Mouse (Mus musculus) embryonic facial prominence, embryonic 13.5 days (tissue): ENCODE data around the gene Ralgps2. TPM values are rescaled to one million over a fixed set of nuclear protein-coding genes. Genes with fewer than 3 reads are reported as not detected.

Experiments used
- ATAC-seq: fragments of 200-750 bp; cut with Nextera tagmentation; 2 replicates; pipeline ENCODE4 v1.8.0; 2017; ENCODE audit warnings: low read depth; ENCODE audit not compliant: insufficient number of reproducible peaks, insufficient read depth, low FRiP score, low TSS enrichment
- H3K27ac ChIP-seq: fragments of 300-500 bp; sonication (generic); 2 replicates; pipeline ENCODE4 v1.5.1; 2015; ENCODE audit warnings: moderate library complexity, mild to moderate bottlenecking, inconsistent platforms
- H3K27me3 ChIP-seq: fragments of 300-500 bp; sonication (generic); 2 replicates; pipeline ENCODE4 v1.6.1; 2015; ENCODE audit warnings: mild to moderate bottlenecking, inconsistent platforms
- H3K36me3 ChIP-seq: fragments of 300-500 bp; sonication (generic); 2 replicates; pipeline ENCODE4 v1.6.1; 2015; ENCODE audit warnings: mild to moderate bottlenecking, inconsistent platforms
- H3K4me1 ChIP-seq: fragments of 300-500 bp; sonication (generic); 2 replicates; pipeline ENCODE4 v1.6.1; 2015; ENCODE audit warnings: inconsistent platforms
- H3K4me2 ChIP-seq: fragments of 300-500 bp; sonication (generic); 2 replicates; pipeline ENCODE4 v1.6.1; 2015; ENCODE audit warnings: moderate library complexity, mild to moderate bottlenecking, inconsistent platforms
- H3K4me3 ChIP-seq: fragments of 300-500 bp; sonication (generic); 2 replicates; pipeline ENCODE4 v1.5.1; 2015; ENCODE audit warnings: mild to moderate bottlenecking, inconsistent platforms
- H3K9ac ChIP-seq: fragments of 300-500 bp; sonication (generic); 2 replicates; pipeline ENCODE4 v1.6.1; 2015; ENCODE audit warnings: mild to moderate bottlenecking, inconsistent platforms
- H3K9me3 ChIP-seq: fragments of 300-500 bp; sonication (generic); 2 replicates; pipeline ENCODE4 v1.6.1; 2016; ENCODE audit warnings: inconsistent platforms
- WGBS: fragments of 180-500 bp; shearing (Covaris S2); methylation state at CpG from one replicate; pipeline ENCODE4 v1.1.7; 2015; ENCODE audit warnings: mixed read lengths; 5-methylcytosine and 5-hydroxymethylcytosine counted together
- polyA plus RNA-seq: library from polyadenylated mRNA; unstranded; fragments of >200 nt; fragmentation: Nextera tagmentation; extraction: Ambion mirVana; gene quantifications from 2 replicates; pipeline ENCODE4 v1.2.1, GENCODE M21; 2015

Gene Ralgps2
- polyA plus RNA-seq, 1 experiment from 2014 or later, result 92.8 TPM

DNA sequence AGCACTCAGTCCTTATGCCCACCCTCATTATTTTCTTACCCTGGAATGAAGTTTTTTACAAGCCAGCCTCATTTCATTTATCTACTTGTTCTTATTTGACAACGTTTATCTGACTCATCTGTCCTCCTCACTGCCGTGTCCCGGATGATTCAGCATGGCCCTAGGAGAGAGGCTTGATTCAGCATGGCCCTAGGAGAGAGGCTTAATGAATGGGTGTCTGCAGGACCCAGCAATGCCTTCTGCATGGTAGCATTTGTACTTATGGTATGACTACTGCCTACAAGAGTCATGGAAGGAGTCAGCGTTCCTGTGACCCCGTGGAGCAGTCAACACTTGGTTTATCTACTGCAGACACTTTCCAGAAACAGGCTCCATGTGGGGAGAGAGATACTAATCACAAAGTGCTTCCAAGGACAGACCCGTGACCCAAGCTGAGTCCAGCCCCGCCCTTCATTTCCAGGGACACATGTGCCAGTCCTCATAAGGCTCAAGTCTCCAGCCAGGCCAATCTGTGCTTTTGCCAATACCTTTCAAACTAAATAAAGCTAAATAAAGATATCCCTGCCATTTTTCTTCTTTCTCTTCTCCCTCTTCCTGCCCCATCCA is 31.9 kb upstream of the Ralgps2 start:
- 82% methylated on average over 7 of the region's 7 CpGs for WGBS
- no peak overlapping the region for H3K4me3 ChIP-seq
- H3K27ac ChIP-seq, result no peak overlapping the region
- no peak for ATAC-seq
- no peaks in the 10 kb centered on the region for H3K9me3 ChIP-seq
- no peak overlapping the region for H3K4me2 ChIP-seq
- H3K9ac ChIP-seq, result no peak overlapping the region
- no peaks in the 10 kb centered on the region for H3K36me3 ChIP-seq
- H3K4me1 ChIP-seq, result no peaks in the 10 kb centered on the region
- no peaks in the 10 kb centered on the region for H3K27me3 ChIP-seq

- ATAC-seq, result no peak
- no peaks in the 10 kb centered on the region for H3K9me3 ChIP-seq
- H3K27ac ChIP-seq, result no peak overlapping the region
- no peak overlapping the region for H3K4me3 ChIP-seq
- no peaks in the 10 kb centered on the region for H3K27me3 ChIP-seq
- no peak overlapping the region for H3K9ac ChIP-seq
- no peak overlapping the region for H3K4me2 ChIP-seq
- H3K36me3 ChIP-seq, result no peaks in the 10 kb centered on the region
- 31% methylated on average over 6 of the region's 6 CpGs for WGBS
- H3K4me1 ChIP-seq, result no peaks in the 10 kb centered on the region
Measured at GRCm38 (mm10) chr1:156970641-156971040, 31.2 kb upstream of the Ralgps2 start.

DNA sequence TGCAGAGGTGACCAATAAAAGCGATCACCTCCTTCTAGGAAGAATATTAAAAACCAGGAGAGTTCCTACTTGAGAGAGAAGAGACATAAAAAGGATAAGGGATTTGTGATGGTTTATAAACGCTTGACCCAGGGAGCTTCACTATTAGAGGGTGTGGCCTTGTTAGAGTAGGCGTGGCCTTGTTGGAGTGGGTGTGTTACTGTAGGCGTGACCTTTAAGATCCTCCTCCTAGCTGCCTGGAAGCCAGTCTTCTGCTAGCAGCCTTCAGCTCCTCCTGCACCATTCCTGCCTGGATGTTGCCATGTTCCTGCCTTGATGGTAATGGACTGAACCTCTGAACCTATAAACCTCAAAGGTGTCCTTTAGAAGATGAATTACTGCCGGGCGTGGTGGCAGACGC is 28.7 kb upstream of the Ralgps2 start:
- WGBS, result 80% methylated on average over 7 of the region's 7 CpGs

DNA sequence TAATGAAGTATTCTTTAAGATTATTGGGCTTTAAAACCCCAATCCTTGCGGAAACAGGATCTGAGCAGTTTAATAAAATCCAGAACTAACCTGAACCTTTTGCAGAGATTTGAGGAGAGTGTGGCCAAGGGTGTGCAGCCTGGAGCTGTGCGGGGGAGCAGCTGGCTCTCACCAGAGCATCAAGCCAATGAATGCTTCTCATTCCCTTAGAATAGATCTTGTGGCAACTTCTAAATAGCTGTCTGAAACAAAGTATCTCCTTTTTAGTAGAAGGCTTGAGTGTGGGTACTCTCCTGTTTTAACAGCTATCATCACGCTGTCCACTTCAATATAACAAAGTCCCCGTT is 25.1 kb upstream of the Ralgps2 start:
- no peaks in the 10 kb centered on the region for H3K36me3 ChIP-seq
- no peaks in the 10 kb centered on the region for H3K9me3 ChIP-seq
- WGBS, result 36% methylated on average over 4 of the region's 4 CpGs
- no peak overlapping the region for H3K27ac ChIP-seq
- H3K4me1 ChIP-seq, result peaks cover 17% of the 10 kb centered on the region
- no peak overlapping the region for H3K4me2 ChIP-seq
- H3K9ac ChIP-seq, result no peak overlapping the region
- ATAC-seq, result peak; percentile 52; the same call in 1 of the 2 replicates
- H3K4me3 ChIP-seq, result no peak overlapping the region
- no peaks in the 10 kb centered on the region for H3K27me3 ChIP-seq

More for the DNA sequence above, 28.7 kb upstream of the Ralgps2 start:
- H3K4me1 ChIP-seq, result peaks cover 17% of the 10 kb centered on the region
- no peak overlapping the region for H3K9ac ChIP-seq
- H3K36me3 ChIP-seq, result no peaks in the 10 kb centered on the region
- H3K4me3 ChIP-seq, result no peak overlapping the region
- no peak overlapping the region for H3K27ac ChIP-seq
- no peaks in the 10 kb centered on the region for H3K9me3 ChIP-seq
- no peak for ATAC-seq
- no peak overlapping the region for H3K4me2 ChIP-seq
- no peaks in the 10 kb centered on the region for H3K27me3 ChIP-seq

- no peaks in the 10 kb centered on the region for H3K9me3 ChIP-seq
- H3K27ac ChIP-seq, result no peak overlapping the region
- H3K4me2 ChIP-seq, result no peak overlapping the region
- H3K9ac ChIP-seq, result no peak overlapping the region
- H3K36me3 ChIP-seq, result no peaks in the 10 kb centered on the region
- no peak overlapping the region for H3K4me3 ChIP-seq
- no peaks in the 10 kb centered on the region for H3K27me3 ChIP-seq
- ATAC-seq, result no peak
- 21% methylated on average over 7 of the region's 7 CpGs for WGBS
- H3K4me1 ChIP-seq, result peaks cover 17% of the 10 kb centered on the region
Measured at GRCm38 (mm10) chr1:156963871-156964585, 24.6 kb upstream of the Ralgps2 start.

DNA sequence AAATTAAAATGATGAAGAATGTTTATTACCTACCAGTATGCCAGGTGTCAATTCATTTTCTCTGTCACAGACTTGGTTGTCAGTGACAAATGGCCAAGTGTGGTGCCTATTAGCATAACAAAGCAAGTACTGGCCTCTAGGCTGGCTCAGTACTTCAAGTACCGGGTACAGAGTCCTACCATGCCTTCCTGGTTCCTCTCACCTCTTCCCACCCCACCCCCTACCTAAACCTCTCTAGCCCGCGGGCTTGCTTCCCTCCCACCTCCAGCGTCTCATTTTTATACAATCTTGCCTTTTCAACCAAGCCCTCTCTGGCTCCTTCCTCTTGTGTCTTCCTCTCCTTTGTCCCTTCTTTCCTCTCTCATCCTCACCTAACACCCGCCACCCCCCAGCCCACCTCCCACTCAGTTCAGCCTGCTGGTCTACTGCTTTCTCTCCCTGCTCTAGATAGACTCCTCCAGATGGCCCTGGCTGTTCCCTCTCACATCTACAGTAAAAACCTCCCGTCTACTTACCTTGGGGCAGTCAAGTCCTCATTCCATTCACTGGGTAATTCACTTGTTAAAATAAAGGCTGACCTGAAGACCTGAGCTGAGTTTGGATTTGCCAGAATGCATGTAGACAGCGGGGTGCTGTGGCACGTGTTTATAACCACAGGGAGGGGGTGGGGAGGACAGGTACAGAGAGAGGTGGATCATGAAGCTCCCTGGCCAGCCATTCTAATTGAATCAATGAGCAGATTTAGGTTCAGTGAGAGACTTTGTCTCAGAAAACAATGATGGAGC is 22.2 kb upstream of the Ralgps2 start:
- H3K4me3 ChIP-seq, result no peak overlapping the region
- WGBS, result 53% methylated on average over 8 of the region's 8 CpGs
- H3K4me2 ChIP-seq, result no peak overlapping the region
- no peaks in the 10 kb centered on the region for H3K36me3 ChIP-seq
- no peaks in the 10 kb centered on the region for H3K9me3 ChIP-seq
- no peak for ATAC-seq
- no peaks in the 10 kb centered on the region for H3K27me3 ChIP-seq
- no peak overlapping the region for H3K27ac ChIP-seq
- no peak overlapping the region for H3K9ac ChIP-seq
- H3K4me1 ChIP-seq, result peaks cover 17% of the 10 kb centered on the region

GRCm38 (mm10) chr1:156959004-156959403 is 19.6 kb upstream of the Ralgps2 start:
- no peak for ATAC-seq
- H3K4me3 ChIP-seq, result no peak overlapping the region
- H3K9me3 ChIP-seq, result no peaks in the 10 kb centered on the region
- no peak overlapping the region for H3K27ac ChIP-seq
- peaks cover 14% of the 10 kb centered on the region for H3K4me1 ChIP-seq
- H3K27me3 ChIP-seq, result no peaks in the 10 kb centered on the region
- no peak overlapping the region for H3K9ac ChIP-seq
- 77% methylated on average over 5 of the region's 5 CpGs for WGBS
- H3K4me2 ChIP-seq, result no peak overlapping the region
- H3K36me3 ChIP-seq, result no peaks in the 10 kb centered on the region

- no peak overlapping the region for H3K27ac ChIP-seq
- H3K27me3 ChIP-seq, result no peaks in the 10 kb centered on the region
- H3K4me2 ChIP-seq, result no peak overlapping the region
- 84% methylated on average over 3 of the region's 3 CpGs for WGBS
- no peak for ATAC-seq
- 0 out of 2 replicates have a peak, but pooled peaks cover 8% of the 10 kb centered on the region for H3K4me1 ChIP-seq
- no peak overlapping the region for H3K4me3 ChIP-seq
- no peaks in the 10 kb centered on the region for H3K36me3 ChIP-seq
- no peaks in the 10 kb centered on the region for H3K9me3 ChIP-seq
- no peak overlapping the region for H3K9ac ChIP-seq
Measured at GRCm38 (mm10) chr1:156957360-156957759, 17.9 kb upstream of the Ralgps2 start.

DNA sequence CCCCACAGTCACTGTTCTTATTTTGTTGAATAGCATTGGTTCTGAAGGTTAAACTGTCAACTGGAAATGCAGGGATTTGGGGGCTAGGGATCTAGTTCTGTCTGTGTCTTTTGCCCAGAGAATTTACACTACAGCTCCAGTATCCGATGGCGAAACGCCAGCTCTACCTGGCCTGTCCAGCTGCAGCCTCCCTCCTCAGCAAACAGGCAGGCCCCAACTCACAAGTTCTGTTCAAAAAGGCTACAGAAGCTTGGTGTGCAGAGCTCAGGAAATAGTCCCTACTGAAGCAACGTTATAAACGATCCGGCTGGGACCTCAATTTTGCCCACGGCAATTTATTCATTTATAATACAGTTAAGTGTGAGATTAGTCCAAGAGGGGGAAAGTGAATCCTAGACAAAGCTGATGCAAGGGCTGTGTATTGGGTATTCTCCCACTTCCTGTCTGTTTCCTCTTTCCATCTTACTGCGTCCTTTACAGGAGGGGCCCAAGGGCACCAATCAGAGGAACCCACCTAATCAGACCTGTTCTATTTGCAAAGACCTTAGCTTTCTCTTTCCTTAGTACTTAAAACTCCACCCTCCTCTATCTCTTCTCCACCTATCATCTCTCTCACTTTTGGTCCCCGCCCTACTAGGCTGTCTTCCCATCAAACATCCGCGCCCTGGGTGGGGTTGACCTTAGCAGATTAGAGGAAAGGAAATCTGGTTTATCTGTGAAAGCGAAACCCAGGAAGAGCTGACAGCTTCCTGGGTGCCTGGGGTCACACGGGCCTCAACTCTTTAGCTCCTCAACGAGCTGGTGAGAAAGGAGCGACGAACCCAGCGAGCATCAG is 16.7 kb upstream of the Ralgps2 start:
- Histone ChIP-seq H3K27me3 (no peaks in the 10 kb centered on the region), H3K4me2 (no peak overlapping the region), H3K9me3 (no peaks in the 10 kb centered on the region), H3K4me3 (no peak overlapping the region), H3K4me1 (0 out of 2 replicates have a peak, but pooled peaks cover 8% of the 10 kb centered on the region), H3K36me3 (no peaks in the 10 kb centered on the region), H3K27ac (no peak overlapping the region), H3K9ac (no peak overlapping the region)
- ATAC-seq, result no peak
- WGBS, result 56% methylated on average over 17 of the region's 17 CpGs

GRCm38 (mm10) chr1:156954216-156954615 is 14.8 kb upstream of the Ralgps2 start:
- Histone ChIP-seq H3K9ac (no peak overlapping the region), H3K4me2 (no peak overlapping the region), H3K27ac (no peak overlapping the region), H3K4me3 (no peak overlapping the region), H3K36me3 (no peaks in the 10 kb centered on the region), H3K27me3 (no peaks in the 10 kb centered on the region), H3K4me1 (0 out of 2 replicates have a peak, but pooled peaks cover 8% of the 10 kb centered on the region), H3K9me3 (no peaks in the 10 kb centered on the region)
- no peak for ATAC-seq
- 94% methylated on average over 12 of the region's 12 CpGs for WGBS

DNA sequence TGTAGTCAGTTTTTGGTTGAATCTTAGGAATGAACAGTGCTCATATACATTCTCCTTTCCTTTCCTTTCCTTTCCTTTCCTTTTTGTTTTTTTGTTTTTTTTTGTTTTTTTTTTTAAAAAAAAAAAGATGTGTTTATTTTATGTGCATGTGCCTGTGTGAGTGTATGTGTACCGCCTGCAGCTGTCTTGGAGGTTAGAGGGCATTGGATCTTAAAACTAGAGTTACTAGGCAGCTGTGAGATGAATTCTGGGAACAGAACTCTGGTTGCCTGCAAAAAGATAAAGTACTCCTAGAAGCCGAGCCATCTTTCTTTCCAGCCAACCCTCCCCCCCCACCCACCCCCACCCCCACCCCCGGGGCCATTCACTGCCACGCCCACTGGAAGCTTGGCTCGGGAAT is 10.9 kb upstream of the Ralgps2 start:
- H3K27me3 ChIP-seq, result no peaks in the 10 kb centered on the region
- WGBS, result 48% methylated on average over 5 of the region's 5 CpGs
- H3K36me3 ChIP-seq, result no peaks in the 10 kb centered on the region
- H3K27ac ChIP-seq, result no peak overlapping the region
- no peak for ATAC-seq
- H3K9ac ChIP-seq, result no peak overlapping the region
- H3K4me3 ChIP-seq, result no peak overlapping the region
- no peak overlapping the region for H3K4me2 ChIP-seq
- no peaks in the 10 kb centered on the region for H3K4me1 ChIP-seq
- no peaks in the 10 kb centered on the region; the same call in 1 of the 2 replicates for H3K9me3 ChIP-seq
